Mouse (Mus musculus): ENCODE data around the gene Eci1.

GRCm38 (mm10) chr17:24442107-24442506, 15.7 kb downstream of the Eci1 start:
- TF ChIP-seq CTCF (IDR thresholded peaks at IDR 0.05; ENCODE audit: extremely low read depth, insufficient read depth, low read length), result no peak
- no peak for TF ChIP-seq POLR2A (IDR thresholded peaks at IDR 0.05; ENCODE audit: extremely low read depth, insufficient read depth, low read length)

All from cortical plate, adult 2 months (tissue).